Mouse (Mus musculus): Measurements from ENCODE around the gene Sae1.

Gene Sae1

DNA sequence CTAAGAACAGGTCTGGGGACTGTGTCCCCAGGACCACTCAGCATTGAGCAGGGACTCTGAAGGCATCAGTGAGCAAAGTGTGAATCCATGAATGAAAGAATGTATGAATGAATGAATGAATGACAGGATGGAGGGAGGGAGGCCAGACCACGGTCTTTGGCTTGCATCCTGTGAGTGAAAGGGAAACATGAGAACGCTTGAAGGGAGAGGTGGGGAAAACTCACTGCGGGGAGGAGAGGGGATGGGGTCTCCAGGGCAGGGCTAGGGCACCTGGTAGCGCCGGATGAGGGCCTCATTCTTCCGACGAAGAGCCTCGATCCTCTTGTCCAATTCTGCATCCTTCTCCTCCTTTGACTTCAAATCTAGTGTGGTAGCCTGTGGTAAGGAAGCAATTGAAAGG lies 103.6 kb downstream of the Sae1 start:
- DNase-seq (ENCODE audit: low read depth, low spot score): no peak

DNA sequence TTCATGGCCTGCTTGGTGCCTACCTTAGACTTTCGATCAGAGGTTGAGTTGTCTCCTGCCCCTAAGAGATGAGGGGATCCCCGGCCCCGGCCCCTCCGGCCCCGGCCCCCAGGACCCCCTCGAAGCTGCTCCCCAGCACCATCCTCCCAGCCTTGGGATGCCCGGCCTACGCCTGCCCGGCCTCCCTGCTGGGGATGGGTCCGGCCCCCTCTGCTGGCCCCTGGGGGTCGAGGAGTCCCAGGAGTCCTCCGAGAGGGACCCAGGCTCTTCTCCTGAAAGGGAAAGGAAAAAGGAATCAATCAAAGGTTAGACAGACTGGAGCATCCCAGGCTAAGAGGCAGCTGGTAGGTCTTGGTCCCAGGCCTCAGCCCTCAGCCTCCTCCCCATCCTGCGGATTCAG lies 105.3 kb downstream of the Sae1 start:
- no peak for DNase-seq (ENCODE audit: low read depth, low spot score)

DNA sequence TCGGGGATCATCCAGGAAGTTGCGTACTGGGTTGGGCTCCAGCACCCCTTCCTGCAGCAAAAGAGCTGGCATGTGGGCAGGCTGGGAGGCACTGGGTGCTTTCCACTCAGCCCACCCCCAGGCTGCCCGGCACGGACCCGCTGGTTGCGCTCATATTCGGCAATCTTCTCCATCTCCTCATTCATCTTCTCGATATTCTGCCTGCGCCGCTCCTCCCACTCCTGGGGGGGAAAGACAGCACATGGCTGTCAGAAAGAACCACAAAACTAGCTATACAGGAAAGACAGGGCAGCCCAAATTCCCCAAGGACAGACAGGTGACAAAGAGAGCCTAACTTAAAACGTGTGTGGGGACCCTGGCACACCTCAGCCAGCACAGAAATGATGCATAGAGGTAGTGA lies 106.9 kb downstream of the Sae1 start:
- DNase-seq (ENCODE audit: low read depth, low spot score): no peak

DNA sequence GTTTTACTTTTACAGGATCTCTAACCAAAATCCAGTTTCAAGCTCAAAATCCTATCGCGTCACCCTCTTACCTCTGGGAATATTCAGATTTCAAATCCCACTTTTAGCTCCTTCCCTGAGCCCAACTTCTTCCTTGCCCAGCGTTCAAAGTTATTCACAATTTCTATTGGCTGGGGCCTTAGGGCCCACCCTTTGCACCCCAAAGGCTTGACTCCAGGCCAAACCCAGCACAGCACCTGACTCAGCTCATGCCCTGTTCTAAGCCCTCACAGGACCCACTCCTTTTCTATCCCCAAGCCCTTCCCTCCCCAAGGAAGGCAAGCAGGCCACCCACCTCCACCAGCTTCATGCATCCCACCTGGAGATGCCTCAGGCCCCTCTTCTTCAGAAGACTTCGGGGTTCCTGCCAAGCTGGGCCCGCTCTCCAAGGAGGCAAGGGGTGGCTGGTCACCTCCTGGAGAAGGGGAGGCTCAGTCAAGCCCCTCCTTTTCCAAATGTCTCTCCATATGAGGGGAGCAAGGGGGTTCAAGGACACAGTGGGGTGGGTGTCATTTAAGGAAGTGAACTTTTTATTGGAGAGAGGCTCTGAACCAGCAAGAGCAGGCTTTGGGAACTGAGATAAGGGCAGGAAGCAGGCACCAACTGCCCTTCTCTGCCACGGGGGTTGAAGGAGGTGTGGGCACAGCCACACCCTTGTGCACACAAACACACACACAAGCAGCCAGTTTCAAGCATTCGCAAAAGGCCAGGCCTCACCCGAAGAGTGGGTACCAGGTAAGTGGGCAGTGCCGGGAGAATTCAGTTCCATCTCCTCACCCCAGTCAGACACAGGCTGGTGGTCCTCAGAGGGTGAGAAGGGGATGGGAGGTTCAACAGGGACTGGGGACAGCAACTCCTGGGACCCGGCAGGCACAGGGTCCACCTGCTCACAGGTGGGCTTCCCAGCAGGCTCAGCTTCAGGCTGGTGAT lies 112.4 kb downstream of the Sae1 start:
- DNase-seq (ENCODE audit: low read depth, low spot score): no peak

DNA sequence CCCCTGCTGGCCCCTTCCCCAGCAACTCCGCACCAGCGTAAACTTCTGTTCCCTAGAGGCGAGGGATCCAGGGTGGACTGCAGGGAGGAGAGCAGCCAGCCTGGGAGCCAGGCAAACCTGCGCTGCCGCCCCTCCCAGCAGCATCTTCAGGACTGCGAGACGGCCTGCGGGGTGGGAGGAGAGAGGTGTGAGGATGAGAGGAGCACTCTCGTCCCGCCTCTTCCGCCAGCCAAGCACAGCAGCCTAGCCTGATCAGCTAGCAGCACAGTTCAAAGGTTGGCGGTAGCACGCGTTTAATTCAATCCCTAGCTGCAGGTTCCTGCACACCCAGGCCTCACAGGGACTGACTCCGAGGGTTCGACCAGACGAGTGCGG lies 113.9 kb downstream of the Sae1 start:
- no peak for DNase-seq (ENCODE audit: low read depth, low spot score)

DNA sequence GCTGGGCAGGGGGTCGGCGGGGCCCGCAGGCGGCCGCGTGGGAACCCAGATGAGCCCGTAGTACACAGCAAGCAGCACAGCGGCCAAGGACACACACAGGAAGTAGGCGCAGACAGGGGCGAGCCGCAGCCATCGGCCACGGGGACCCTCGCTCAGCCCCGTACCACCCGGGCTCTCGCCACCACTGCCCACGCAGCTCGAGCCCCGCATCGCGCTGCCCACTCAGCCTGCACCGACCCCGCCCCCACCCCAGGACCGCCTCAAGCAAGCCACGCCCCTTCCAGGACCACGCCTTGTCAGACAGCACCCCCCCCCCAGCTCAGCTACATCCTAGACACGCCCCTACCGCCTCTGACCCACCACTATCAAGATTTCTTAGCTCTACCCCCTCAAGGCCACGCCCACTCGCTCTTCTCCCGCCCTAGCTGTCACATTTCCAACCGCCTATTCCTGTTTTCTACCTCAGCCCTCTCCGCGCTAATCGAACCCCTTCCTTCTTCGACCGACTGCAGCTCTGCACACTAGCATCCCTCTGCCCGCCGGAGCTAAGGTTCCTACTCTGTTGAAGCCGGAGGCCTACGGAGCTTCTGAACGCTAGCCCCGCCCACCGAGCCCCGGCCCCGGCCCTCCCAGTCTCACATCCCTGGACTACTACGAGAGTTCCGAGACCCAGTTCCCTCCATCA lies 114.4 kb downstream of the Sae1 start, which contains the start of gene Inafm1:
Inafm1 (minus strand) TSS at position 537 of the 685 bp plus-strand sequence.
- DNase-seq (ENCODE audit: low read depth, low spot score): peak; percentile 79

DNA sequence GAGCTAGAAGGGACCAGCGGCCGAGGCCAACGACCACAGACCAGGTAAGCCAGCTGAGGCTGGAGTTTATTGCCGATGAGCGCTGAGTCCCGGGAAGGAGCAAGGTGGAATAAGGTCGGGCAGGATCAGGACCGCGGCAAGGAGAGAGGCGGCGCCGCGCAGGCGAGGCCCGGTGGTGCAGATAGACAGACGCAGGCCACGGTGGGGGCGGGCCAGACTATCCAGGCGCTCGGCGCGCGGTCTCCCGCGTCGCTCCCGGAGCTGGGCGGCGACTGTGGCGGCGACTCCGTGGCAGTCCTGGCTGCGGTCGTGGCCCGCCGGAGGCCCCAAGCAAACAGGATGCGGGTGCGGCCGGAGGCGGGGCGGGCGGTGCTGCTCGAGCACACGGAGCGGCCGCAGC lies 114.9 kb downstream of the Sae1 start:
- no peak for DNase-seq (ENCODE audit: low read depth, low spot score)

DNA sequence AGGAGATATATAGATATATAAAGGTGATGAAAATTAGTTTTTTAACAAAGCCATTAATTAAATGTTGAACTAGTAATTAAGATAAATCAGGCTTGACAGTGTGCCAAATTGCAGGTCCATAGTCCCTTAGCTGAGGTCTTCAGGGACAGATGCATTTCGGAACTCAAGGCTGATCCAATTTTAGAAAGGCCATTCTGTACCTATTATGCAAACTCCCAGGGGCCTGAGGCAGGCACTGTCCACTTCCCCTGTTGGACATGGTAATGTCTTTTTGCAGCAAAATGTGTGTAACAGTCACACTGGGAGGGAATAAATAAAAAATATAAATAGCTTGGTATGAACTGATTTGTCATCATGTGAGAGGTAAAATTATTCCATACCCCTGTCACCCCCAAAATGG lies 116.5 kb downstream of the Sae1 start:
- no peak for DNase-seq (ENCODE audit: low read depth, low spot score)
